Mouse (Mus musculus) MEL (cell line): Measurements from ENCODE around the gene Rnasek. TPM values are rescaled to one million over a fixed set of nuclear protein-coding genes. Genes with fewer than 3 reads are reported as not detected.

Source experiments
- DNase-seq: peaks from one replicate; pipeline ENCODE4 v3.0.0; 2011; ENCODE audit warnings: low read depth, low spot score
- H3K27ac ChIP-seq: 2 replicates; pipeline ENCODE4 v1.5.1; 2012; ENCODE audit warnings: low read depth, mild to moderate bottlenecking, control low read depth, low read length, moderate library complexity; ENCODE audit not compliant: control insufficient read depth
- H3K27me3 ChIP-seq, 2 experiments: fragments of 150-350 bp in 1 of 2; sonication (generic) in 1 of 2; 2 replicates each; pipeline ENCODE4 v1.6.1; 2012; ENCODE audit warnings: low read length in 2 of 2, mild to moderate bottlenecking in 2 of 2, improper control_type of control experiment in 1 of 2, moderate library complexity in 1 of 2; ENCODE audit not compliant: insufficient read depth in 2 of 2, control insufficient read depth in 1 of 2
- H3K36me3 ChIP-seq, 2 experiments: 2 replicates each; pipeline ENCODE4 v1.6.1; 2012 to 2014; ENCODE audit warnings: low read length in 2 of 2, improper control_type of control experiment in 1 of 2, inconsistent platforms in 1 of 2, mild to moderate bottlenecking in 1 of 2; ENCODE audit not compliant: insufficient read depth in 2 of 2, control insufficient read depth in 1 of 2
- H3K4me1 ChIP-seq, 2 experiments: fragments of 150-350 bp in 1 of 2; sonication (generic) in 1 of 2; 2 replicates each; pipeline ENCODE4 v1.6.1; 2012; ENCODE audit warnings: low read length in 2 of 2, improper control_type of control experiment in 1 of 2, mild to moderate bottlenecking in 1 of 2; ENCODE audit not compliant: insufficient read depth in 2 of 2, control insufficient read depth in 1 of 2
- H3K4me3 ChIP-seq, 2 experiments: fragments of 150-350 bp in 1 of 2; sonication (generic) in 1 of 2; 2 replicates each; pipeline ENCODE4 v1.5.1; 2012; ENCODE audit warnings: low read depth in 2 of 2, low read length in 2 of 2, mild to moderate bottlenecking in 2 of 2, moderate library complexity in 2 of 2, control low read depth in 1 of 2, improper control_type of control experiment in 1 of 2; ENCODE audit not compliant: control insufficient read depth in 1 of 2, insufficient read depth in 1 of 2
- H3K79me2 ChIP-seq: 2 replicates; pipeline ENCODE4 v1.6.1; 2012; ENCODE audit warnings: mild to moderate bottlenecking, low read length, moderate library complexity; ENCODE audit not compliant: control insufficient read depth, poor library complexity, insufficient read depth
- H3K9ac ChIP-seq: 2 replicates; pipeline ENCODE4 v1.6.1; 2012; ENCODE audit warnings: low read depth, mild to moderate bottlenecking, control low read depth, low read length, moderate library complexity; ENCODE audit not compliant: control insufficient read depth, poor library complexity, severe bottlenecking
- H3K9me3 ChIP-seq: fragments of 150-350 bp; sonication (generic); replicated peaks from 2 replicates; pipeline ENCODE4 v1.6.1; 2012; ENCODE audit warnings: mild to moderate bottlenecking, low read length, improper control_type of control experiment, moderate library complexity; ENCODE audit not compliant: insufficient read depth
- CTCF ChIP-seq, 3 experiments: IDR thresholded peaks in 2 of 3; conservative IDR thresholded peaks in 1 of 3; 2 replicates each; pipeline ENCODE4 v1.5.1; 2011 to 2012; ENCODE audit warnings: low read length in 3 of 3, low read depth in 2 of 3, mild to moderate bottlenecking in 2 of 3, improper control_type of control experiment in 1 of 3, inconsistent platforms in 1 of 3, mixed read lengths in 1 of 3, moderate library complexity in 1 of 3; ENCODE audit not compliant: control insufficient read depth in 1 of 3, insufficient read depth in 1 of 3, poor library complexity in 1 of 3, severe bottlenecking in 1 of 3
- EP300 ChIP-seq, 2 experiments: IDR thresholded peaks; 2 replicates each; pipeline ENCODE4 v1.6.1; 2011; ENCODE audit warnings: improper control_type of control experiment in 2 of 2, low read length in 2 of 2, low read depth in 1 of 2, mild to moderate bottlenecking in 1 of 2
- GATA1 ChIP-seq: IDR thresholded peaks from 2 replicates; pipeline ENCODE4 v1.6.1; 2011; ENCODE audit warnings: low read depth, low read length, improper control_type of control experiment
- HCFC1 ChIP-seq: IDR thresholded peaks from 2 replicates; pipeline ENCODE4 v1.6.1; 2012; ENCODE audit warnings: low read depth, mild to moderate bottlenecking, inconsistent platforms, low read length, improper control_type of control experiment, moderate library complexity
- JUND ChIP-seq: IDR thresholded peaks from 2 replicates; pipeline ENCODE4 v1.6.1; 2011; ENCODE audit warnings: low read depth, mild to moderate bottlenecking, improper control_type of control experiment, low read length
- MAFK ChIP-seq: IDR thresholded peaks from 2 replicates; pipeline ENCODE4 v1.6.1; 2011; ENCODE audit warnings: low read depth, mild to moderate bottlenecking, low read length, improper control_type of control experiment, borderline replicate concordance
- MAX ChIP-seq: IDR thresholded peaks from 2 replicates; pipeline ENCODE4 v1.6.1; 2011; ENCODE audit warnings: low read length, improper control_type of control experiment
- MAZ ChIP-seq: IDR thresholded peaks from 2 replicates; pipeline ENCODE4 v1.6.1; 2012; ENCODE audit warnings: low read depth, mild to moderate bottlenecking, inconsistent platforms, low read length, improper control_type of control experiment
- MXI1 ChIP-seq: IDR thresholded peaks from 2 replicates; pipeline ENCODE4 v1.6.1; 2011; ENCODE audit warnings: mild to moderate bottlenecking, low read depth, low read length, improper control_type of control experiment
- MYC ChIP-seq: IDR thresholded peaks from 2 replicates; pipeline ENCODE4 v1.6.1; 2011; ENCODE audit warnings: low read depth, mild to moderate bottlenecking, low read length, improper control_type of control experiment, moderate library complexity
- POLR2A ChIP-seq, 2 experiments: IDR thresholded peaks; 2 replicates each; pipeline ENCODE4 v1.6.1; 2011 to 2012; ENCODE audit warnings: low read length in 2 of 2, mild to moderate bottlenecking in 2 of 2, control low read depth in 1 of 2, improper control_type of control experiment in 1 of 2, low read depth in 1 of 2, moderate library complexity in 1 of 2; ENCODE audit not compliant: control insufficient read depth in 1 of 2, insufficient read depth in 1 of 2, poor library complexity in 1 of 2
- POLR2AphosphoS5 ChIP-seq: IDR thresholded peaks from 2 replicates; pipeline ENCODE4 v1.6.1; 2012; ENCODE audit warnings: low read depth, borderline replicate concordance, mild to moderate bottlenecking, inconsistent platforms, low read length, moderate library complexity, mixed read lengths
- RAD21 ChIP-seq: IDR thresholded peaks from 2 replicates; pipeline ENCODE4 v1.6.1; 2011; ENCODE audit warnings: mild to moderate bottlenecking, low read depth, low read length, improper control_type of control experiment
- SIN3A ChIP-seq: IDR thresholded peaks from 2 replicates; pipeline ENCODE4 v1.6.1; 2012; ENCODE audit warnings: low read length, improper control_type of control experiment, inconsistent platforms
- TAL1 ChIP-seq: IDR thresholded peaks from 2 replicates; pipeline ENCODE4 v1.6.1; 2012; ENCODE audit warnings: mild to moderate bottlenecking, inconsistent platforms, low read length, moderate library complexity, mixed read lengths
- TBP ChIP-seq: IDR thresholded peaks from 2 replicates; pipeline ENCODE4 v1.8.0; 2011; ENCODE audit warnings: low read depth, low read length, improper control_type of control experiment
- UBTF ChIP-seq: IDR thresholded peaks from 2 replicates; pipeline ENCODE4 v1.6.1; 2012; ENCODE audit warnings: low read depth, mild to moderate bottlenecking, inconsistent platforms, low read length, improper control_type of control experiment, moderate library complexity, borderline replicate concordance; ENCODE audit not compliant: insufficient read depth
- USF2 ChIP-seq, 2 experiments: IDR thresholded peaks; 2 replicates each; pipeline ENCODE4 v1.6.1; 2011 to 2012; ENCODE audit warnings: improper control_type of control experiment in 2 of 2, low read length in 2 of 2, borderline replicate concordance in 1 of 2, inconsistent platforms in 1 of 2, low read depth in 1 of 2, mild to moderate bottlenecking in 1 of 2; ENCODE audit not compliant: insufficient read depth in 1 of 2
- ZMIZ1 ChIP-seq: IDR thresholded peaks from 2 replicates; pipeline ENCODE4 v1.6.1; 2012; ENCODE audit warnings: low read depth, mild to moderate bottlenecking, inconsistent platforms, low read length, improper control_type of control experiment, moderate library complexity
- polyA plus RNA-seq, 2 experiments: library from polyadenylated mRNA; stranded (reverse) in 1 of 2; unstranded in 1 of 2; fragments of >175 nt in 1 of 2; fragments of >200 nt in 1 of 2; gene quantifications; 2 replicates each; pipeline versions ENCODE4 v1.2.1 to v1.2.4; 2012; ENCODE audit warnings: low replicate concordance in 2 of 2, low read depth in 1 of 2; ENCODE audit not compliant: insufficient read length in 2 of 2, insufficient read depth in 1 of 2, missing spikeins in 1 of 2
- total RNA-seq: library from RNA; depleted of rRNA; stranded (reverse); fragments of 300-350 nt; gene quantifications from 2 replicates; pipeline ENCODE4 v1.2.3, GENCODE M21; 2012

The Rnasek gene
- total and polyA plus RNA-seq, 3 experiments = 56.2 to 179 TPM; not detected in 1

DNA sequence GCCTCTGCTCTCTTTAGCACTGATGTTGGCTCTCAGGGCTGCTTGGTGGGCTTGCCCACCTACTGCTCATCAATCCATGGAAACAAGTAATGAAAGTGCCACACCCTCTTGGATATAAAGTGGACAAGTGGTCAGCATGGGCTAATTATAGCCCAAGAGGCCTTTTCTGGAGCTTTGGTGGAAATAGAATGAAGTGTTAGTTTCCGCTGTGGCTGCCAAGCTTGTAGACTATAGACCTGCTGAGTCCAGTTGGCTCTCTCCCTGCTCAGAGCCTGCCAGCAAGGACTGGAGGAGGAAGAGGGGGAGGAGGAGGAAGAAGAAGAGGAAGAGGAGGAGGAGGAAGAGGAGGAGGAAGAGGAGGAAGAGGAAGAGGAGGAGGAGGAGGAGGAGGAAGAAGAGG, 26.8 kb upstream of the Rnasek start:
- Histone ChIP-seq H3K27me3 (peaks cover 5 to 19% of the 10 kb centered on the region in 2 experiments), H3K27ac (no peak overlapping the region), H3K9me3 (no peaks in the 10 kb centered on the region), H3K36me3 (no peaks in the 10 kb centered on the region), H3K4me3 (no peak overlapping the region), H3K4me1 (0 out of 4 replicates have a peak, but pooled peaks cover 0 to 2% of the 10 kb centered on the region in 2 experiments), H3K9ac (no peak overlapping the region), H3K79me2 (no peaks in the 10 kb centered on the region)
- no peak for DNase-seq
- no peak for TF ChIP-seq USF2 (IDR thresholded peaks at IDR 0.05; ENCODE audit: borderline replicate concordance in 1 of 2, insufficient read depth in 1 of 2, low read depth in 1 of 2, low read length in 2 of 2)
- no peak for TF ChIP-seq POLR2AphosphoS5
- no peak for TF ChIP-seq JUND
- no peak for TF ChIP-seq HCFC1
- no peak for TF ChIP-seq MAZ
- no peak for TF ChIP-seq SIN3A
- no peak for TF ChIP-seq MYC
- TF ChIP-seq CTCF (IDR thresholded peaks at IDR 0.05 in 2 of 3, conservative IDR thresholded peaks at IDR 0.05 in 1 of 3; ENCODE audit: control insufficient read depth in 1 of 3, insufficient read depth in 1 of 3, low read depth in 2 of 3, low read length in 3 of 3, poor library complexity in 1 of 3, severe bottlenecking in 1 of 3) = no peak
- no peak for TF ChIP-seq GATA1
- no peak for TF ChIP-seq TAL1
- TF ChIP-seq POLR2A (IDR thresholded peaks at IDR 0.05; ENCODE audit: control insufficient read depth in 1 of 2, insufficient read depth in 1 of 2, low read depth in 1 of 2, low read length in 2 of 2, poor library complexity in 1 of 2) = no peak
- TF ChIP-seq MXI1 = no peak

DNA sequence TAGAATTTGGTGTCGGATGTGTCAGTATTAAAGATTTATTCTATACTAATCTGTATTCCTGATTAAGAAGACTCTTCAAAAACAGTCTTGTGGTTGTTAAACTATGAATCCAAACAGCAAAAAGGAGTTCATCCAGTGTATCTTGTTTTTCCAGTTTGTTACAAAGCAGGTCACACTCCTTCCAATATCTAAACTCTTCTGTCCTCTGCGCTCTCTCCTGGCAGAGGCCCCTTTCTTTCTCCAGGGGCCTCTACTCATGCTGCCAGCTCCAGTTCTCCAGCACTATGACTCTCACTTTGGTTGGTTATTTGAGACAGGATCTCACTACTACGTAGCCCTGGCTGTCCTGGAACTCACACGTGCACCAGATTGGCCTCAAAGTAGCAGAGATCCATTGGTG, 26.2 kb upstream of the Rnasek start:
- H3K9me3 ChIP-seq = no peaks in the 10 kb centered on the region
- no peak overlapping the region for H3K27ac ChIP-seq
- no peaks in the 10 kb centered on the region for H3K79me2 ChIP-seq
- 0 out of 4 replicates have a peak, but pooled peaks cover 0 to 2% of the 10 kb centered on the region in 2 experiments for H3K4me1 ChIP-seq
- H3K36me3 ChIP-seq = no peaks in the 10 kb centered on the region
- DNase-seq = no peak
- no peak overlapping the region for H3K9ac ChIP-seq
- H3K27me3 ChIP-seq = peaks cover 6 to 20% of the 10 kb centered on the region in 2 experiments
- TF ChIP-seq UBTF (no peak), MAX (no peak), USF2 (IDR thresholded peaks at IDR 0.05; ENCODE audit: borderline replicate concordance in 1 of 2, insufficient read depth in 1 of 2, low read depth in 1 of 2, low read length in 2 of 2) (no peak), ZMIZ1 (no peak), TBP (no peak), CTCF (IDR thresholded peaks at IDR 0.05 in 2 of 3, conservative IDR thresholded peaks at IDR 0.05 in 1 of 3; ENCODE audit: control insufficient read depth in 1 of 3, insufficient read depth in 1 of 3, low read depth in 2 of 3, low read length in 3 of 3, poor library complexity in 1 of 3, severe bottlenecking in 1 of 3) (no peak), MAFK (no peak), RAD21 (no peak), EP300 (IDR thresholded peaks at IDR 0.05; ENCODE audit: low read depth in 1 of 2, low read length in 2 of 2) (no peak)
- H3K4me3 ChIP-seq = no peak overlapping the region
